Mouse (Mus musculus): ENCODE results near the gene Taar7f. TPM values are rescaled to one million over a fixed set of nuclear protein-coding genes. Genes with fewer than 3 reads are reported as not detected.
"Not testable (repeated sequence)": the region's sequence is repeated elsewhere in the genome, so short reads cannot be mapped to it uniquely, and the experiment has no call there.

Gene Taar7f
- polyA plus RNA-seq, 1 experiment from 2014 or later = not detected

- H3K4me2 ChIP-seq; H3K27me3 ChIP-seq (replicated peaks); H3K4me3 ChIP-seq; H3K27ac ChIP-seq (replicated peaks); H3K4me1 ChIP-seq; H3K9me3 ChIP-seq; ATAC-seq (ENCODE audit: extremely low read depth, insufficient number of reproducible peaks, low FRiP score, low TSS enrichment); H3K9ac ChIP-seq; H3K36me3 ChIP-seq: not testable (repeated sequence)
- 83% methylated on average over 2 of the region's 4 CpGs for WGBS
Observed at GRCm38 (mm10) chr10:24076200-24076599, 26.9 kb downstream of the Taar7f start, which contains the start of gene Taar8a. Gene Taar8a (plus strand): TSS chr10:24076500.

GRCm38 (mm10) chr10:24080166-24080565 lies 30.9 kb downstream of the Taar7f start:
- Histone ChIP-seq H3K9ac (no peak overlapping the region), H3K4me2 (no peak overlapping the region), H3K9me3 (no peaks in the 10 kb centered on the region), H3K27ac (replicated peaks) (no peak overlapping the region), H3K27me3 (replicated peaks) (no peaks in the 10 kb centered on the region), H3K4me1 (no peaks in the 10 kb centered on the region), H3K4me3 (no peak overlapping the region), H3K36me3 (no peaks in the 10 kb centered on the region)
- 27% methylated on average over 3 of the region's 3 CpGs for WGBS
- no peak for ATAC-seq (ENCODE audit: extremely low read depth, insufficient number of reproducible peaks, low FRiP score, low TSS enrichment)

- H3K4me2 ChIP-seq = no peak overlapping the region
- H3K27me3 ChIP-seq (replicated peaks) = no peaks in the 10 kb centered on the region
- 69% methylated on average over 5 of the region's 5 CpGs for WGBS
- no peak overlapping the region for H3K4me3 ChIP-seq
- H3K36me3 ChIP-seq = no peaks in the 10 kb centered on the region
- no peak overlapping the region for H3K27ac ChIP-seq (replicated peaks)
- no peaks in the 10 kb centered on the region for H3K4me1 ChIP-seq
- H3K9me3 ChIP-seq = no peaks in the 10 kb centered on the region
- no peak for ATAC-seq (ENCODE audit: extremely low read depth, insufficient number of reproducible peaks, low FRiP score, low TSS enrichment)
- H3K9ac ChIP-seq = no peak overlapping the region
Observed at GRCm38 (mm10) chr10:24085936-24086335, 36.6 kb downstream of the Taar7f start.

GRCm38 (mm10) chr10:24086555-24086954 lies 37.2 kb downstream of the Taar7f start:
- Histone ChIP-seq H3K4me1 (no peaks in the 10 kb centered on the region), H3K9ac (no peak overlapping the region), H3K27me3 (replicated peaks) (no peaks in the 10 kb centered on the region), H3K36me3 (no peaks in the 10 kb centered on the region), H3K27ac (replicated peaks) (no peak overlapping the region), H3K9me3 (no peaks in the 10 kb centered on the region), H3K4me3 (no peak overlapping the region), H3K4me2 (no peak overlapping the region)
- 53% methylated on average over 5 of the region's 5 CpGs for WGBS
- ATAC-seq (ENCODE audit: extremely low read depth, insufficient number of reproducible peaks, low FRiP score, low TSS enrichment) = no peak

GRCm38 (mm10) chr10:24087168-24087567 lies 37.9 kb downstream of the Taar7f start:
- no peak for ATAC-seq (ENCODE audit: extremely low read depth, insufficient number of reproducible peaks, low FRiP score, low TSS enrichment)
- H3K27me3 ChIP-seq (replicated peaks) = no peaks in the 10 kb centered on the region
- H3K36me3 ChIP-seq = no peaks in the 10 kb centered on the region
- no peak overlapping the region for H3K27ac ChIP-seq (replicated peaks)
- no peak overlapping the region for H3K4me3 ChIP-seq
- H3K9ac ChIP-seq = no peak overlapping the region
- 81% methylated on average over 2 of the region's 2 CpGs for WGBS
- no peaks in the 10 kb centered on the region for H3K9me3 ChIP-seq
- no peaks in the 10 kb centered on the region for H3K4me1 ChIP-seq
- H3K4me2 ChIP-seq = no peak overlapping the region

GRCm38 (mm10) chr10:24092194-24092593 lies 42.9 kb downstream of the Taar7f start, which contains the start of gene Taar8b:
Gene Taar8b (minus strand): TSS chr10:24092294.
- no peak within 1 kb of the TSS for H3K27ac ChIP-seq (replicated peaks)
- no peaks in the 10 kb centered on the region for H3K9me3 ChIP-seq
- no peaks in the 10 kb centered on the region for H3K36me3 ChIP-seq
- H3K4me3 ChIP-seq = no peak within 1 kb of the TSS
- WGBS = 64% methylated on average over 2 of the region's 2 CpGs
- H3K4me2 ChIP-seq = no peak within 1 kb of the TSS
- H3K27me3 ChIP-seq (replicated peaks) = no peaks in the 10 kb centered on the region
- ATAC-seq (ENCODE audit: extremely low read depth, insufficient number of reproducible peaks, low FRiP score, low TSS enrichment) = no peak
- H3K9ac ChIP-seq = no peak within 1 kb of the TSS
- no peaks in the 10 kb centered on the region for H3K4me1 ChIP-seq

GRCm38 (mm10) chr10:24097010-24097409 lies 47.7 kb downstream of the Taar7f start:
- H3K27me3 ChIP-seq (replicated peaks); H3K4me1 ChIP-seq; ATAC-seq (ENCODE audit: extremely low read depth, insufficient number of reproducible peaks, low FRiP score, low TSS enrichment); H3K9me3 ChIP-seq; H3K4me2 ChIP-seq; H3K27ac ChIP-seq (replicated peaks); H3K4me3 ChIP-seq; H3K9ac ChIP-seq; H3K36me3 ChIP-seq: not testable (repeated sequence)
- WGBS = 58% methylated on average over 2 of the region's 2 CpGs

Other genes with a start within 250 kb of the Taar7f start
- gene Vnn3, start 198.0 kb upstream of the Taar7f start, polyA plus RNA-seq (2015; fragmentation: Nextera tagmentation; extraction: Ambion mirVana) = 0.08 TPM in 1 of 2 replicates, not detected in the other
- gene Vnn1, start 154.8 kb upstream of the Taar7f start, polyA plus RNA-seq (2015; fragmentation: Nextera tagmentation; extraction: Ambion mirVana) = 4.8 and 5.2 TPM in 2 replicates
- not detected in 2 replicates for gene Taar1, start 129.2 kb upstream of the Taar7f start, polyA plus RNA-seq (2015; fragmentation: Nextera tagmentation; extraction: Ambion mirVana)
- gene Taar2, start 110.9 kb upstream of the Taar7f start, polyA plus RNA-seq (2015; fragmentation: Nextera tagmentation; extraction: Ambion mirVana) = not detected in 2 replicates
- gene Taar3, start 100.0 kb upstream of the Taar7f start, polyA plus RNA-seq (2015; fragmentation: Nextera tagmentation; extraction: Ambion mirVana) = not detected in 2 replicates
- gene Taar4, start 89.0 kb upstream of the Taar7f start, polyA plus RNA-seq (2015; fragmentation: Nextera tagmentation; extraction: Ambion mirVana) = not detected in 2 replicates
- not detected in 2 replicates for gene Taar5, start 78.8 kb upstream of the Taar7f start, polyA plus RNA-seq (2015; fragmentation: Nextera tagmentation; extraction: Ambion mirVana)
- gene Taar6, start 63.9 kb upstream of the Taar7f start, polyA plus RNA-seq (2015; fragmentation: Nextera tagmentation; extraction: Ambion mirVana) = not detected in 2 replicates
- not detected in 2 replicates for gene Taar7a, start 56.0 kb upstream of the Taar7f start, polyA plus RNA-seq (2015; fragmentation: Nextera tagmentation; extraction: Ambion mirVana)
- gene Taar7b, start 49.6 kb upstream of the Taar7f start, polyA plus RNA-seq (2015; fragmentation: Nextera tagmentation; extraction: Ambion mirVana) = not detected in 2 replicates
- gene Taar7d, start 22.3 kb upstream of the Taar7f start, polyA plus RNA-seq (2015; fragmentation: Nextera tagmentation; extraction: Ambion mirVana) = not detected in 2 replicates
- gene Taar7e, start 11.9 kb upstream of the Taar7f start, polyA plus RNA-seq (2015; fragmentation: Nextera tagmentation; extraction: Ambion mirVana) = not detected in 2 replicates
- not detected in 2 replicates for gene Taar8a, start 27.0 kb downstream of the Taar7f start, polyA plus RNA-seq (2015; fragmentation: Nextera tagmentation; extraction: Ambion mirVana)
- gene Taar8b, start 42.8 kb downstream of the Taar7f start, polyA plus RNA-seq (2015; fragmentation: Nextera tagmentation; extraction: Ambion mirVana) = not detected in 2 replicates
- not detected in 2 replicates for gene Taar8c, start 52.4 kb downstream of the Taar7f start, polyA plus RNA-seq (2015; fragmentation: Nextera tagmentation; extraction: Ambion mirVana)
- not detected in 2 replicates for gene Taar9, start 60.0 kb downstream of the Taar7f start, polyA plus RNA-seq (2015; fragmentation: Nextera tagmentation; extraction: Ambion mirVana)
- gene Stx7, start 99.8 kb downstream of the Taar7f start, polyA plus RNA-seq (2015; fragmentation: Nextera tagmentation; extraction: Ambion mirVana) = 74.9 and 82.6 TPM in 2 replicates
- gene Moxd1, start 174.0 kb downstream of the Taar7f start, polyA plus RNA-seq (2015; fragmentation: Nextera tagmentation; extraction: Ambion mirVana) = 5.2 and 5.4 TPM in 2 replicates